Mouse (Mus musculus) heart, adult 9 months (tissue): ENCODE measurements around the gene Gatad2b.
A peak's percentile ranks its signal among the peaks of the same experiment; 100 is the strongest.
"Not testable (repeated sequence)": the region's sequence is repeated elsewhere in the genome, so short reads cannot be mapped to it uniquely, and the experiment has no call there.

Experiments
- DNase-seq, 2 experiments: peaks; one replicate each; pipeline ENCODE4 v3.0.0; 2022; ENCODE audit warnings: low spot score in 2 of 2

Gene Gatad2b

DNA sequence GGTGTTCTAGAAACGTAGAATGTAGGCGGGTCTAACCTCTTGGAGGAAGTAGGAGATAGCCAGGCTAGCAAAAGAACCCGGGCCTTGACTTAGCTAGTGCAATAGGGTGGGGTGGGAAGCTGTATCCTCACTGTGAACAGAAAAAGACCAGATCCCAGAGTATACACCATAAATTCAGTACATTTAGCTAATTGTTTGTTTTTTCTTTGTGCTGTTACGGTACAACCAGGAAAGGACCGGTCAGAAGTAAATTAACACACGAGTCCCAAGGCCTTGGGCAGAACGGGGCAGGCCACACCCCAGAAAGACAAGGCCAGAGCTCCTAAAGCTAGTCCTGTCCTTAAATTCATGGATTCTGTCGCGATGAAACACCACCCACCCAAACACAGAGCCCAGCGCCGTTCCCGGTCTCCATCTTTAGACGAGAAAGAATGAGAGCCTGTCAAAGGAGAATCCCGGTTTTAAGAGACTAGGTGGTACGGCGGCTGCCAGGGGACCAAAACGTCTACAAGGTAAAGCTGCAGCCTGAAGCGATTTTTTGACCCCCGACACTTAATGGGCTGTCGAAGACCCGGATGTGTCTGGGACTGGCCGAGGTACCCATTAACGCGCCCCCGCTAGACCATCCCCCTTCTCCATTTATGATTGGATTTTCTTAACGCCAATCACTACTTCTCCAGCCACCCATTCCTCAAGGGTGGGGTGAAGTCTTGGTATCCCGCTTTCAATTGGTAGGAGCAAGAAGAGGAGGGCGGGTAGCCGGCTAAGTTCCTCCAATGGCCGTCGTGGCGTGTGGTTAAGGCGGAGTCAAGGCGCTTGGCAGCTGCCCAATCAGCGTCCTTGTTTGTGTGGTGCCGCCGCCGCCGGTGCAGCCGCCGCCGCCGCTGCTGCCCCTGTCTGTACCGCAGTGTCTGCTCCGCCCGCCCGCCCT lies at the start of gene Gatad2b:
Gene Gatad2b, plus strand, starts transcription at position 834 of the 931 bp plus-strand sequence.
- peak; percentile 100 for DNase-seq

DNA sequence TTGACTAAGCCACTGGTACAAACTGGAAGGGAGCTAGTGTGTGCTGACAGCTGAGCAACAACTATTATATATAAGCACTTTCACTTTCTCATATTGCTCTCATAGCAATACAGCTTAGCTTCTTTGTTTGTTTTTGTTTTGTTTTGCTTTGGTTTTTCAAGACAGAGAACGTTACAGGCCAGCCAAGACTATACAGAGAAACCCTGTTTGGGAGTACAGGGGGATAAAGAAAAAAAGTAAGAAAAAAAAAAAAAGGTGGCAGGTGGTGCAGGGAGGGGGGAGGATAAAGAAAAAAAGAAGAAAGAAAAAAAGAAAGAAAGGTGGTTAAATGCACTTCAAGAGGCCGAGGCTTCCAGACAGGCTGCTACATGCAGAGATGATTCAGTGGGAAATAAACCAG lies 47.6 kb upstream of the Gatad2b start:
- no peak for DNase-seq

GRCm38 (mm10) chr3:90247630-90247959 lies 45.4 kb upstream of the Gatad2b start:
- no peak for DNase-seq

DNA sequence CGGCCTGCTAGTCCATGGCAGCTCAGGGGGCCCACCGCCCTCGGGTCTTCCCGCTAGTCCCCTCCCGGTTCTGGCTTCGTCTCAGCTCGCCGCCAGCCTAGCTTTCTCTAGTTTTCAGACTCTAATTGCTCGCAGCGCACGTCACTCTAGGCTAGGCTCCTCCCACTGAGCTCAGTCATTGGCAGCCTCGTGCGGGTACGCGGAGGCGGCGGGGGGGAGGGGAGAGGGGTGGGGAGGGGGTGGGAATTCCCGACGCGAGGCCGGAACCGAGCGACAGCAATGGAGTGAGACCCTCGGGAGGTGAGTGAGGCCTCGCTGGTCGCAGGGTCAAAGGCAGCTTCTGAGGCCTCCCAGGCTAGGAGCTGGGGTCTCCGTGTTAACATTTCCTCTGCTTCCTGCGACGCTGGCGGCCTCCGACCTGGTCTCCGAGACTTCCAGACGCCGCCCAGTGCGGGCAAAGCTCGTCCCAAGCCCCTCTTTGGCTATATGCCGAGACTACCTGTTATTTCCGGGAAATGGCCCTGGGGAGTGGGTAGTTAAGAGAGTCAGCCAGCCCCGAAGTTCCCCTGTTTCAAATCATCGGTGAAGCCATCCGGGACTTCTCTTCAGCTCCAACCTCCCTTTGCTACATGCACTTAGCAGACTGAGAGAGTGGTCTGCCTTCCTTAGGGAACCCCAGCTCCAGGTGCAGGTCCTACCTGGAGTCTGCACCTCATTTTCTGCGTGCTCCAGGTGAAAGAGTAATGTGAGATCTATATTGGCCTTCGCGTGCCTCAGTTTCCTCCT lies 44.8 kb upstream of the Gatad2b start, which contains the start of gene Slc39a1:
Gene Slc39a1, plus strand, starts transcription at position 213 of the 786 bp plus-strand sequence.
- peak; percentile 96 to 97 for DNase-seq

GRCm38 (mm10) chr3:90248746-90249100 lies 44.3 kb upstream of the Gatad2b start:
- peak; percentile 56 to 65 for DNase-seq

- no peak for DNase-seq
Observed at GRCm38 (mm10) chr3:90250791-90251190, 42.2 kb upstream of the Gatad2b start.

DNA sequence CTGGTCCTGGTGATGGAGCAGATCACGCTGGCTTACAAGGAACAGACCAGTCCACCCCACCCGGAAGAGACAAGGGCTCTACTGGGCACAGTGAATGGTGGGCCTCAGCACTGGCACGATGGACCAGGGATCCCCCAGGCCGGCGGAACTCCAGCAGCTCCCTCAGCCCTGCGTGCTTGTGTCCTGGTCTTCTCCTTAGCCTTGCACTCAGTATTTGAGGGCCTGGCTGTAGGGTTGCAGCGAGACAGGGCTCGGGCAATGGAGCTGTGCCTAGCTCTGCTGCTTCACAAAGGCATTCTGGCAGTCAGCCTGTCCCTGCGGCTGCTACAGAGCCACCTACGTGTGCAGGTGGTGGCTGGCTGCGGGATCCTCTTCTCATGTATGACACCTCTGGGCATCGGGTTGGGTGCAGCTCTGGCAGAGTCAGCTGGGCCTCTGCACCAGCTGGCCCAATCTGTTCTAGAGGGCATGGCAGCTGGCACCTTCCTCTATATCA lies 41.2 kb upstream of the Gatad2b start:
- DNase-seq = not testable (repeated sequence)

DNA sequence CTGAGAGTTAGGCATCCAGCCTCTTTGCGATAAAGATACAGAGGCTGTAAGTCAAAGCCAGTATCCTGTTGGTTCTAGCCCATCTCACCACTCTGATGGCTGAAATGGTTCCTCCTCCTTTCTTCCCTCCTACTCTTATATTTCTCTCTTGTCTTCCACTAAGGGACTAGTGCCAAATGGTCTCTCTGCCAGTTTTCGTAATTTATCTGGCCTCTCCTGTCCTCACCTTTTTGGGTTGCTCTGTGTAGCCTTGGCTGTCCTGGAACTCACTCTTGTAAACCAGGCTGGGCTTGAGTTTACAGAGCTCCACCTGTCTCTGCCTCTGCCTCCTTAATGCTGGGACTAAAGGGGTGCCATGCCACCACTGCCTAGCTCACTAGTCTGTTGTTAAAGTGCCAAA lies 40.3 kb upstream of the Gatad2b start:
- DNase-seq = not testable (repeated sequence)

- not testable (repeated sequence) for DNase-seq
Observed at GRCm38 (mm10) chr3:90253174-90253573, 39.8 kb upstream of the Gatad2b start.

DNA sequence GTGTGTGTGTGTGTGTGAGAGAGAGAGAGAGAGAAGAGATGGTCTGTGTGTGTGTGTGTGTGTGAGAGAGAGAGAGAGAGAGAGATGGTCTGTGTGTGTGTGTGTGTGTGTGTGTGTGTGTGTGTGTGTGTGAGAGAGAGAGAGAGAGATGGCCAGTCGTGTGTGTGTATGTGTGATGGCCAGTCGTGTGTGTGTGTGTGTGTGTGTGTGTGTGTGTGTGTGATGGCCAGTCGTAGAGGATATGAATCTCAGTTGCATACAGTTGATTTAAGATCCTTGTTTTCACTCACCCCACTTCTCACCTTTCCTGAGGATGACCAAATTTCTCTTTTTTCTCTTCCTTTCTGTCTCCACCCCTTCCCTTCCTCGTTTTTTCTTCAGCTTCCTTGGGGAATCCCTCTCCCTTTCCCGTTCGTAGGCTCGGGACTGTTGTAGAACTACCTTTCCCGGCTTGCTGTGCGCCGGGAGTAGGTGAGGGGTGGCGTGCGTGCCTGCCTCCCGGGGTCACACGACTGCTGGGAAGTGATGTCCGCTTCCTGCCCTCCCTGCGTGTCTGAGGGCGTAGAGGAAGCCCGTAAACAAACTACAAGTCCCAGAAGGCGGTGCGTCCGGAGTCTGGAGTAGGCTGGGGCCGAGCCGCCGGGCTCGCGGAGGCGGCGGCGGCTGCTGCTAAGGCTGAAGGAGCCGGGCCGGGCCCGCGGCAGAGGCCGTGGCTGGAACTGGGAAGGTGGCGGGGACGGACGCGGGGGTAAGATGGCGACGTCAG lies 39.1 kb upstream of the Gatad2b start, which contains the start of gene Crtc2:
Gene Crtc2, plus strand, starts transcription at position 511 of the 766 bp plus-strand sequence.
- DNase-seq = peak; percentile 97 to 98

DNA sequence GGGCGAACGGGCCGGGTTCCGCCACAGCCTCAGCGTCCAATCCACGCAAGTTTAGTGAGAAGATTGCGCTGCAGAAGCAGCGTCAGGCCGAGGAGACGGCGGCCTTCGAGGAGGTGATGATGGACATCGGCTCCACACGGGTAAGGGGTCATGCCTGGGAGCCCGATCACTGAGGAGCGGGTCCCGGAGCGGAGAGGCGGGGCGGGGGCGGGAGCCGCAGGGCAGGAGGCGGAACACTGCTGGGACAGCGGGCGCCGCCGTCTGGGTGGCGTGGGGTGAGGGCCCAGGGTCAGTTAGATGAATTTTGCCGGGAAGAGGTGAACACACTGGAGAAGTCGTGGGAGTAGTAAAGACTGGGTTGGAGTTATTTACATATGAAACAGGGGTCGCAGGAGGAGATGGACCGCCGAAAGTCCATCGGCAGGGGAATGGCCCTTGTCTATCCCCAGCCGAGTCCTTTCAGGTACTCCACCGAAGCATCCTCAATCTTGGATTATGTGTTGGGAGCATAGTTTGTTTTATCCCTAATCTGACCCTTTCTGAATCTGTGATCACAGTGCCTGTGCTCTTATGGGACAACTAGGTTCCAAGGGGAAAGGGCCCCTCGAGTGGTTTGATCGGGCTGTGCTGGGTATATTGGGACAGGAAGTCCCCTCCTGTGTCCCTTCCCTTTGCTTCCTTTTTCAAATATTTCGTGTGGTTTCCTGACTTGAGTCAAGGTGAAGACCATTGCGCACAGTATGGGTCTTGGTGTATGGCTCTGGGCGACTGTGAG lies 38.4 kb upstream of the Gatad2b start:
- DNase-seq = no peak

DNA sequence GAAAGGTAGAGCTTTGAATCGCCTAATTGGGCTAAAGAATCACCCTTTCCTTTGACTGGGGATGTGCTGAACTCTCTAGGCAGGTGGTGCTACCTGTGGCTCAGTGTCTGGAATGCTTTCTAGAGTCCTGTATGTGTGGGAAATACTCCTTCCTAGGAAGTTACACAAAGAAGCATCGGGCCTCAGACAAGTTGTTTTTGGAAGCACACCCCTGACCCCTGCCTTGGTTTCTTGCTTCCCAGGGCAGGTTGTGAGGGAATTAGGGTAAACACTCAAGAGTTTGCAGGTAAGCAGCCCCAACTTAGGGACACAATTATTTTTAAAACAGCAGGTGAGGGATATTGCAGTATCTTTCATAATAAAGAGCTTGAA lies 37.8 kb upstream of the Gatad2b start:
- no peak for DNase-seq

- DNase-seq = no peak
Observed at GRCm38 (mm10) chr3:90255784-90256353, 37.1 kb upstream of the Gatad2b start.

- DNase-seq = no peak
Observed at GRCm38 (mm10) chr3:90256731-90257530, 36.0 kb upstream of the Gatad2b start.

DNA sequence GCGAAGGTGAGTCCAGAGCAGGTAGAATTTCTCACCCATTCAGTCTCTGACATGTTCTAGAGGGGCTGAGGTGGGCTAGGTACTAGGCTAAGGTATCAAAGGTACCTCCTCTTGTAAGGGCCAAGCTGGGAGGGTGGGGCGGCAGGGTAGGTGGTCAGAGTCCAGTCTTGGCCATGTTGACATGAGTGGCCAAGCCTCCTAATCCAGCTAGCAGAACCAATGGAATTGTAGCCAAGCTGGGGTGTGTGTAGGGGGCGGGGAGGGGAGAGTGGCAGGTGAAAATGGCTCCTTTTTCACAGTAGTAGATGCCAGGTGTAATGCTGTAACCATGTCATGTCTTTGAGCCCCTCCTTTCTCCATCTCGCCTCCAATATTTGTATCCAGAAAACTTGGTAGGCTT lies 34.5 kb upstream of the Gatad2b start:
- DNase-seq = no peak

DNA sequence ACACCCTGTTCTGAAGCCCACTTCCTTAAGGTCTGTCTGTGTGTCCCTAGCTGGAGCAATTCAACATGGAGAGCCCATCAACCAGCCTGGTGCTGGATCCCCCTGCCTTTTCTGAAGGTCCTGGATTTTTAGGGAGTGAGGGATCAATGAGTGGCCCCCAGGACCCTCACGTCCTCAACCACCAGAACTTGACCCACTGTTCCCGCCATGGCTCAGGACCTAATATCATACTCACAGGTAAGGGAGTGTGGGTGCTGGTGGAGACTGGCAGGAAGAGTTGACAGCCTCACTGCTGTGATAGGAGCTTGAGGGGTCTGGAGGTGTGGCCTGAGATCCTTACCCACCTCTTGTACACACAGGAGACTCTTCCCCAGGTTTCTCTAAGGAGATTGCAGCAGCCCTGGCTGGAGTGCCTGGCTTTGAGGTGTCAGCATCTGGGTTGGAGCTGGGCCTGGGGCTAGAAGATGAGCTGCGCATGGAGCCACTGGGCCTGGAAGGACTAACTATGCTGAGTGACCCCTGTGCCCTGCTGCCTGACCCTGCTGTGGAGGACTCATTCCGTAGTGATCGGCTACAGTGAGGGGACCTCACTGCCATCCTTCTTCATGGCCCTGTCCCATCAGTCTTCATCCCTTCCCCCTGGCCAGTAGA lies 29.7 kb upstream of the Gatad2b start:
- no peak for DNase-seq

- DNase-seq = no peak
Observed at GRCm38 (mm10) chr3:90264687-90265033, 28.3 kb upstream of the Gatad2b start.

- peak; percentile 93 to 95 for DNase-seq
Observed at GRCm38 (mm10) chr3:90265034-90265931, 27.7 kb upstream of the Gatad2b start, which contains the start of gene Dennd4b. Gene Dennd4b, plus strand, starts transcription at chr3:90265185.
